Mouse (Mus musculus) heart, postnatal 36 days (tissue): ENCODE data around the gene Barhl2. TPM values are rescaled to one million over a fixed set of nuclear protein-coding genes. Genes with fewer than 3 reads are reported as not detected.

Experiments used
- DNase-seq, 2 experiments: peaks; one replicate each; pipeline ENCODE4 v3.0.0; 2021 to 2022
- intact Hi-C: fragments of 180-260 bp; cut with DNase I; formaldehyde crosslinking; loops from one replicate; pipeline ENCODE4 v1.15.1; 2025
- total RNA-seq, 2 experiments: library from RNA; stranded (reverse); gene quantifications; 2 replicates each; pipeline ENCODE4 v1.2.3; 2021

Barhl2 gene
- total RNA-seq, 2 experiments from 2014 or later = not detected

DNA sequence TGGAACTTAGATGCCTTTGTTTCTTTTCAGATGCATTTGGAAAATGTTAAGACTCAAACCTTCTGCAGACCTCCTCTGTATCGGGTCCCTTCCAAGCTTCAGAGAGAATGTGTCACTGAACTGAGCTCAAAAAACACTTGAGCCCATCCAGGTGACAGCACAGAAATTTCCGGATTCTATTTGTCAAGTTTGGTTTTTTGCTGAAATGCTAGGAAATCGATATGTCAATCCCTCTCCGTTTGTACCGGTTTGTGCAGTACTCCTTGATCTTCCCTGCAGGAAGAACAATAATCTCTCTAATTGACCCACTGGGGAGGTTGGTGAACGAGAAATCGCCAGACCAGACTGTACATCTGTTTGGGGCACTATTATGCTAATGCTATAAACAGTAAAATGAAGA is 2.0 kb downstream of the Barhl2 start:
- intact Hi-C loops = loop anchor here (5.0 kb wide), 1 partner anchor 116 kb away; no protein-coding TSS in a partner anchor
- DNase-seq = no peak

- intact Hi-C loops = loop anchor here (5.0 kb wide), 1 partner anchor 117 kb away; no protein-coding TSS in a partner anchor
- DNase-seq = no peak
Measured at GRCm38 (mm10) chr5:106455106-106455920, 2.7 kb downstream of the Barhl2 start.

- intact Hi-C loops = loop anchor here (5.0 kb wide), 1 partner anchor 118 kb away; no protein-coding TSS in a partner anchor
- no peak for DNase-seq
Measured at GRCm38 (mm10) chr5:106454411-106455105, 3.4 kb downstream of the Barhl2 start.

DNA sequence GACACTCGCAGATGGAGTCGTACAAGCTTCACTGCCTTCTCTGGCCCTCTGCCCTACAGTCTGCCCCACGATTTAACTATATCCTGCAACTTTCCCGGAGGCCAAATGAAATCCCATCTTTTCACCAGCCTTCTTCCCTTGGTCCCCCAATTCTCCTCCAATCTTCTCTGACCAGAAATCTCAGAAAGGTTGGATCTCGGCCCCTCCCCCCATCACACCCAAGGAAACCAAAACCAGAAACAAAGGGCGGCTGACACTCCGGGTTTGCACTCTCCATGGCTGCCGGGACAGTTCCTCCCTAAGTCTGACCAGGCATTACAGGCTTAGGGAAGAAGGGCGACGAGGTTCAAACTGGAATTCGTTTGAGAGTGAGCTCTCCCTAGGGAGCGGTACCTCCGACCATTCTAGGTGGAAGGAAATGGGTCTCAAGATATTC is 4.1 kb downstream of the Barhl2 start:
- no peak for DNase-seq
- intact Hi-C loops = no loop called here

DNA sequence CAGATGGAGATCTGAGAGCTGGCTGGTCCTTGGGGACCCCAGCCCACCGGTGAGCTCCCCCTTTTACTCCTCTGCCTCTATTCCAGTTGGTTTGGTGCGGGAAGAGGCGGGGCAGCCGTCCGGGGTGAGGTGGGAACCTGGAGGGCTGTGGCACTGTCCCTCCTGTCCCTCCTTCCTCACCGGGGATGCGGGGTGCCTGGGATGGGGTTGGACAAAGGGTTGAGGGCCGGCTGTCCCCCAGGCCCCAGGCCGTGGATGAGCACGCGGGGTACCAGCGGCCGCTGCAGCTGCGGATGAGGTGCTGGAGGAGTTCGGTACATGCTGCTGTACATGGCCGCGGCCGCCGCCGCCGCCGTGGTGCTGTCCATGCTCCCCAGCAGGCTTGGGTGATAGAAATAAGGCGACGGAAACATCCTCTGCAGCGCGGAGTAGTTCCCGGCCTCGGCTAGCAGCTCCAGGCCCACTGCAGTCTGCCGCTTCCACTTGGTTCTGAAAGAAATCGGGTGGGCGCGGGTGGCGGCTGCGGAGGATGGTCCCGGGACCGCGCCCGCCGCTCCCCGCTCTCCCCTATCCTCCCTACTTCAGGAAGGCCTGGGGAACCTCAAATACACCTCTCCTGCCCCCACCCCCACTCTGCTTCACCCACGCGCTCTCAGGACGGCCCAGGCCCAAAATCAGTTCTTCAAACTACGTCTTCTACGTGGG is 4.6 kb downstream of the Barhl2 start:
- intact Hi-C loops = no loop called here
- DNase-seq = no peak

DNA sequence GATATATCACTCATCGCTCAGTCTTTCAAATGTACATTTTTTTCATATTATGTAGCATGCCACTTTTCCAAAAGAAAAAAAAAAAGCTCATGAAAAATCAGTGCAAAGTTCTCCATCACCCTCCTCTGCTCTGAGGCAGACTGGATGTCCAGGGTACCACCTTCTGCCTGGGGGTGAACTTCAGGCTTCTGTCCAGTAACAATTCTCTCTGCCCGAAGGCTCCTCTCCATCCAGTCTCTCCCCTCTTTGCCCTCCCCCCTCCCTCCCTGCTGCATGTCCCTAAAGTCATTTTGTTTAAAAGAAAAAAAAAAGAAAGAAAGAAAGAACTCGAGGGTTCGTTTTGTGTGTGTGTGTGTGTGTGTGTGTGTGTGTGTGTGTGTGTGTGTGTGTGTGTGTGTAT is 5.3 kb downstream of the Barhl2 start:
- intact Hi-C loops = no loop called here
- no peak for DNase-seq

DNA sequence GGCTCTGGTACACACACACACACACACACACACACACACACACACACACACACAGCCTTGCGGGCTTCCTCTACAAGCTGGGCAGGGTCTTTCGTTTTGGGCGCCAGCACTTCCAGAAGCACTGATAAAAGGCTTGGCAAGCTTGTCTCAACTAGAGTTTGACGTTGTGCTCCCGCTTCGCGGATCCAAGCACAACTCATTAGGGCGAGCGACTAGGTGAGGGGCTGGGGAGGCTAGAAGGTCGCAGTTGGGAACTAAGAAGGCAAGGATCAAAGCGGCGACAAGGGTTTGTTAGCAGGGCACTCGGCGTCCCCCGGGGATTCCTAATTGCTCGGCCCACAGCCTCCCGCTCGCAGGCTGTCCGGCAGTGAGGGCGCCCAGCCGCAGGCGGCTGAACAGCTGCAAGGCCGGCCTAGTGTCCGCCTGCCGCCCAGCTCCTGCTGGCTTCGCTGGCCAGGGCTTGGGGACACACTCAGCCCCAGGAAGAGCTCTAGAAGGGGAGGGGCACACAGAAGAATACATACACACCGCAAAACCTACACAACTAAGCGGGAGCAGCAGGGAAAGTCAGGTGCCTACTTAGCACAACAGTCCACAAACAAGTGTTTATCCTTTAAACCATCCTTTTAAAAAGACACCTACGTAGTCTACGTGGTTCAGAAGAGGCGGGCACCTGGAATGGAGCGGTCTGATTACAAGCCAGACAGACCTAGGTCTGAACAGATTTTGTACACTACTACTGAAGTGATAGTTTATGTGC is 6.1 kb downstream of the Barhl2 start:
- intact Hi-C loops = no loop called here
- DNase-seq = no peak

DNA sequence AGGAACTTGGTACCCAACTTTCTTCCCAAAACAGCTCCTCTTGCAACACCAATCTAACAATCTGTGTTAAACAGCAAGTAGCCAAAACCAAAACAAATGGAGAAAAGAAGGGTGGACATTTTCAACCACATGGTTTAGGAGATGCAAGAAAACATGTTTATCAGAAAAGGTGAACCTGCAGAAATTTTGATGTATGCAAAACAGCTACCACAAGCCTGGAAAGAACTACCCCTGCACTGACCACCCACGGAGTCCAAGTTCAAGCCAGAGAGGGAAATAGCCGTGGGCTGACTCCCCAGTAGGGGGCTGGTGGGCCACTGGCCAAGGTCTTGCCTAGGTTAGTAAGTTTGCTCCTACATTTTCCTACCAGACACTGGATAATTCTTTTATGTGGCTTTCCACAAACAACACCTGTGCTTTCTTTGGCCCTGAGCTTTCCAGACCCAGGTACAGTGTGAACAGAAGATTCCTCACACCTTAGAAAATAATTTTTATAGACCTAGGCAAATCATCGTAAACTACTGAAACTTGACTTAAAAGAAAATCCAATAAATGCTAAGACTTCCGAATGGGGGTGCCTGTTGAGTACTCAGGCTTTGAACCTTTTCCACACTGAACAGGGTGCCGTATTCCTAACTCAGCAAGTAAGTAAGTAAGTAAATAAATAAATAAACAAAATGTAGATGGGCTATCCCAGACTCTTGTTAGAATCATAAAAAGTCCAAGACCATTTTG is 7.4 kb downstream of the Barhl2 start:
- intact Hi-C loops = no loop called here
- no peak for DNase-seq

- intact Hi-C loops = no loop called here
Measured at GRCm38 (mm10) chr5:106449720-106450425, 8.1 kb downstream of the Barhl2 start.

DNA sequence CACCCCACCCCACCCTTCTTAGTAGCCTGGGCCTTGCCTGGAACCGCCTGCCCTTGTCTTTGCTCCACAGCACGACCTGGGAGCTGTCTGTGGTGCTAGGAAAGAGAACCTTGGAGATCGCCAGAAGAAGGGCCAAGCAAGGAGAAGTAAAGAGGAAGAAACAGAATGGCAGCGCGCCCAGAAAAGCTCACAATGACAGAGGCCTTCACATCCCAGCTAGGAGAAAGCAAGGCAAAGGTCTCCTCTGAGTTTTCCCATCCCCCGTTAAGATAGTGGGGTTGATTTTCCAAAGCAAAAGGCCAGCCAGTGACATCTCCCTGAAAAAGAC is 9.2 kb downstream of the Barhl2 start:
- DNase-seq = no peak
- intact Hi-C loops = no loop called here

More at GRCm38 (mm10) chr5:106449720-106450425, 8.1 kb downstream of the Barhl2 start:
- no peak for DNase-seq

DNA sequence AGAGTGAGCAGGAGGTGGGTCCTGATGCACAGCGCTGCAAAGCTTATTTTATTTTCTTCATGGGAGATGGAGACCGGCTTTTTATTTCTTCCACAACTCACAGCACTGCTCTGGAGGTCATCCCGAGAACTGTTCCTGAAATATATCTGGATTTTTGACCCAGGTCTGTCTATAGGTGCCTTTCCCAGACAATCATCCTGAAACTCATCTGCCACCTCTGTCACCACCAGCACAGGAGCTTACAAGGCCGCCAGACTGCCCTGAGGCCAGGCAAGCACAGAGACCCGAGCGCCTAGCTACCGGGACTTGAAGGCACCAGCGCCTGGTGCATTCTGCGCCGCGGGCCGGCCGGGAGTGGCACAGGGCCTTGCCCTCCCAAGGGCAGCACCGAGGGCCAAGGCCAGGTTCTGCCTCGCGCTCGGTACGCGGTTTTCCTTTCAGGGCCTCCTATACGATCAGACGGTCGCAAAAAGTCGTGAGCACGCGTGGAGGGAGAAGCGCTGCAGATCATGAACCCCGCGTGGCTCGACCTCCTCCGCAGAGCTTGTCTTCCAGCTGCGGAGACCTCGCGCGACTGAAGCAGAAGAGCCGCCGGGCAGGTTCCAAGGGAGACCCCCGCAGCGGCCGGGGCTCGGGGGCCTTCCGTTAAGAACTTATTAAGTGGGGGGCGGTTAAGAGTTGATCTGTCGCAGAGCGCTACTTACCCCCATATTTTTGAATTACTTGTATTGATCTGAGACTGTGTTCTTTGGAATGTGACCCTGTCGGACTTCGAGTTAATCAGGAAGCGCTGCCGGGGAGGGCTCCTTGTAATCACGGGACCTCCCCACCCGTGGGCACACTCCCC is 9.8 kb downstream of the Barhl2 start:
- intact Hi-C loops = no loop called here
- no peak for DNase-seq

DNA sequence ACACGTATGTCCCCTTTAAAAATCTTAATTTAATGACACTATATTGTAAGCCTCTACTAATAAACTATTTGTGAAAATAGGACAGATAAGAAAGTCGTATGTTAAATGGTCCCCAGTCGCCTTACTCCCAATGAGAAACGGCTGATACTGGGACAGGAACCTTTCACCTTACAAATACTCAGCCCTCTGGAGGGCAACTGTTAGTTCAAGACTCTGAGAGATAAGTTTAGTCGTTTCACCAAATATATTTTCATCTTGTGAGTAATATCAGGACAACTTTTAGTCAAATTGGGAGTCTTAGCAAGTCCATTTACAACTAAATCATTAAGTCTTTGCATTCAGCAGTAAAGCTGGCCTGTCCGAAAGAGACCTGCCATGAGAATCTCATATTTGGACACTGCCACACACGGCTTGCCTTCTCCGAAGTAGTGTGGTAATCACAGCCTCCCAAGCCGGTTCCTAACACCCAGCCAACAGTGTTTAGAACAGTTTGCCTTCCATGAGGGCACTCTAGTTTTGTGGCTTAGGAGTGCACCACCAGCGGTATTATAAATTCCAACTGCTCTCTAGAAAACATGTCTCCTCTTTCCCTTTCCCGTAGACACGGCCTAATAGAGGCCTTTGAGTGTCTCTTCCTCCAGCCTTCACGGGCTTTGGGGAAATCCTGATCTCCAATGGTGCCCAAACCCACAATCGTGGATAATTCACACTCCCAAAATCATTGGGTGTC is 10.7 kb downstream of the Barhl2 start:
- no peak for DNase-seq
- intact Hi-C loops = no loop called here

- no peak for DNase-seq
- intact Hi-C loops = no loop called here
Measured at GRCm38 (mm10) chr5:106446593-106446992, 11.4 kb downstream of the Barhl2 start.

DNA sequence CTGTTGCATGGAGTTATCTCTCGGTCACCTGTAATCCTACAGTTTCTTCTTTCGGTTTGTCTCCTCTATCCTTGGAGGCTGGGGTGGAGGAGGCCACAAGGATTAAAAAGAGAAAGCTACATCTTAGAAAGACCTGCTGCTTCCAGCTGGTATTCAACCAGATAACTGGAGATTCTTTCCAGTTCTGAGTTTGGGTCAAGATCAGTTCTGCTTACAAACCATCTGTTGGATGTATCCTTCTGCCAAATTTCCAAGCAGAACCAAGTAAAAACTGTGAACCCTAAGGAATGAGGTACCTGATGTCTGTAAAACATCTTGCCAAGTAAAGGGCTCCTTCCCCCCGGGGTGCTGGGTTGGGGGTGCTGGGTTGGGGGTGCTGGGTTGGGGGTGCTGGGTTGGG is 12.3 kb downstream of the Barhl2 start:
- DNase-seq = no peak
- intact Hi-C loops = no loop called here

DNA sequence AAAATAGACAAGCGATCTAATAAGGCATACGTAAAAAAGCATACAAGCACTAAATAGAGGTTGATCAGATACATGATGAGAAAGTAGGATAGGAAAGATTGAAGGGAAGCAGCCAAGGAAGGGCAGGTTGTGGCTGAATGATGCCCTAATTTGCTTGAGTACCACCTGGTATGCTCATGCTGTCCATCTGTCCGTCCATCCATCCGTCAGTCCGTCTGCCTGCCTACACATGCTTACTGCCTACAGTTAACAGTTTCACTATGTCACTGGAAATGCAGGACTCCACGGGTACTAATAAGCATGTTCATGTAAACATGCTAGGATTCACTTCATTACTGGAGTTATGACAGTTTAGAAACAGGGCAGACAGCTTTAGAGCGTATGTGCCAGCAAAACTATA is 19.1 kb downstream of the Barhl2 start:
- DNase-seq = no peak
- intact Hi-C loops = no loop called here

- no peak for DNase-seq
- intact Hi-C loops = no loop called here
Measured at GRCm38 (mm10) chr5:106426069-106426468, 31.9 kb downstream of the Barhl2 start.

DNA sequence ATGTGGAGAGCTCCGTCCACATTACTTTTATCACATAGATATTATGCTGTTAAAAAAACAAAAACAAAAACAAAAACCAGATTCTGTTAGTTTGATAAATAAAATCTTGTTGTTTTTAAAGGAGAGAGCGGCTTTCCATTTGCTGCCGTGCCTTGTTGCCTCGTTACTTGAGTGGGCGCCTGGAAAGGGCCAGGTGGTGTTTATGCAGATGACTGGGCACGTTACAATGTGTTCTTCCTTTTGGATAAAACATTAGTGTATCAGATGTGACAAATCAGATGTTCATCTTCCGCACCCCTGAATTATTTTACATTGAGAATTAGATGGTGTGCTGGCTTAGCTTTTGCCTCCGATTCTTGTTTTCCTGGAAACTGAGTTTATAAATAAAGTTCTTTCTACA is 37.1 kb downstream of the Barhl2 start:
- intact Hi-C loops = no loop called here
- no peak for DNase-seq

DNA sequence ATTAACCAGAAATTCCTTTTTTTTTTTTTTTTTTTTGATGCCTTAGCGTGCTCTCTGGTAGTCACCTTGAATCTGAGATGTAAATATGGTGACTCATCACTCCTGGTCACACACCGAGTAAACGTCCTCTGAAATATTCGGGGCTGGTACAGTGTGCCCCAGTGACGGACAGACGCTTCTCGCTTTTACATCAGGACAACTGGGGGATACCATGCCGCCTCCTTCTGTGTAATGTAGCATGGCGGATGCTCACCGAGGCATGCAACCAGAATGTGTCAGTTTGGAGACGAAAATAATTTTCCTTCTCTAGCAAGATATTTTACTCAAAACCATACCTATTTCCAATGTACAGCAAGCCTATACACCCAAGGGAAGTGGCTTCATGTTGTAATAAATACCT is 37.6 kb downstream of the Barhl2 start:
- intact Hi-C loops = no loop called here
- DNase-seq = no peak
